Mouse (Mus musculus): ENCODE data around the gene Rprd2. TPM values are rescaled to one million over a fixed set of nuclear protein-coding genes. Genes with fewer than 3 reads are reported as not detected.
"Not testable (repeated sequence)": the region's sequence is repeated elsewhere in the genome, so short reads cannot be mapped to it uniquely, and the experiment has no call there.

Rprd2 gene
- 27.3 and 28.3 TPM in 2 replicates for polyA plus RNA-seq (2016; fragmentation: Nextera tagmentation; extraction: Ambion mirVana)

GRCm38 (mm10) chr3:95818571-95819288, at the start of gene Rprd2:
Gene Rprd2, minus strand, starts transcription at chr3:95818863.
- peak within 1 kb of the TSS; percentile 66 for H3K4me3 ChIP-seq
- H3K36me3 ChIP-seq: peaks cover 4% of the 10 kb centered on the region; the same call in 1 of the 2 replicates
- H3K27ac ChIP-seq: peak within 1 kb of the TSS; percentile 100
- H3K9me3 ChIP-seq: no peaks in the 10 kb centered on the region
- no peaks in the 10 kb centered on the region for H3K27me3 ChIP-seq
- H3K9ac ChIP-seq: peak within 1 kb of the TSS; percentile 93
- H3K4me1 ChIP-seq: peaks cover 20% of the 10 kb centered on the region
- WGBS: under 1% methylated on average over 55 of the region's 60 CpGs
- ATAC-seq (ENCODE audit: insufficient number of reproducible peaks, insufficient read depth, low FRiP score, low TSS enrichment): peak; percentile 61
- peak within 1 kb of the TSS; percentile 68 for H3K4me2 ChIP-seq (replicated peaks)

DNA sequence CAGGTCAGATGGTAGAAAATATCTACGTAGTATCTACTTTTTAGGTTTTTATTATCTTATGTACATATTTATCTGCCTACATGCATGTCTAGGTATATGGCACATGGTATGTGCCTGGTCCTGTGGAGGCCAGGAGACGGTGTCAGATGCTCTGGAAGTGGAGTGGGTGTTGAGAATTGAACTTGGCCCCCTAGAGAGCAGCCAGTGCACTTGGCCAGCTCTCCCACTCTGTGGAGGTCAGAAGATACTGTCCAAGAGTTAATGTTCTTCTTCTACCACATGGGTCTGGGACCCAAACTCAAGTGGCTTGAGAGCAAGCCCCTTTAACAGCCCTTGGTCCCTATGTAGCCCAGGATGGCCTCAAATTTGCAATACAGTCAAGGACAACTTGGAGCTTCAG, 48.7 kb upstream of the Rprd2 start:
- 90% methylated on average over 2 of the region's 2 CpGs for WGBS
- ATAC-seq (ENCODE audit: insufficient number of reproducible peaks, insufficient read depth, low FRiP score, low TSS enrichment): no peak
- H3K9ac ChIP-seq: no peak overlapping the region
- H3K4me1 ChIP-seq: peaks cover 15% of the 10 kb centered on the region
- no peak overlapping the region for H3K4me3 ChIP-seq
- H3K36me3 ChIP-seq: peaks cover 46% of the 10 kb centered on the region
- no peak overlapping the region for H3K27ac ChIP-seq
- no peaks in the 10 kb centered on the region for H3K9me3 ChIP-seq
- no peak overlapping the region for H3K4me2 ChIP-seq (replicated peaks)
- no peaks in the 10 kb centered on the region for H3K27me3 ChIP-seq

DNA sequence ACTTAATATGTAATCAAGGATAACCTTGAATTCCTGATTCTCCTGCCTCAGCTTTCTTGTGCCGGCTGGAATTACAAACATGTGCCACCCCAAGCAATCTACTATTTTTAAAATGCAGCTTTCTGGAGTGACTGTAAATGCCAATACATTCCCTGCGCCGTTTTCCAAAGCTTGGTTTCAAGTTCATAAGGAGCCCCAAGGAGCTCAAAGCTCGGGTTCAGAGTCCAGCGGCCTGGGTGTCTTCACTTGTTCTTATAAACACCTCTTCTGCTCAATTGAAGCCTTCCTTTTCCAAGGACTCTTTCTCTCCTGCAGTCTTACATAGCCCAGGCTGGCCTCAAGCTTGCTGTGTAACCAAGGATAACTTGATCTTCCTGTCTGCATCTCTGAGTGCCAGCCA, 47.4 kb upstream of the Rprd2 start:
- ATAC-seq (ENCODE audit: insufficient number of reproducible peaks, insufficient read depth, low FRiP score, low TSS enrichment): no peak
- peaks cover 46% of the 10 kb centered on the region for H3K36me3 ChIP-seq
- no peak overlapping the region for H3K4me3 ChIP-seq
- 90% methylated on average over 5 of the region's 5 CpGs for WGBS
- no peak overlapping the region for H3K27ac ChIP-seq
- no peaks in the 10 kb centered on the region for H3K27me3 ChIP-seq
- no peaks in the 10 kb centered on the region for H3K9me3 ChIP-seq
- peaks cover 9% of the 10 kb centered on the region; the same call in 1 of the 2 replicates for H3K4me1 ChIP-seq
- H3K9ac ChIP-seq: no peak overlapping the region
- no peak overlapping the region for H3K4me2 ChIP-seq (replicated peaks)

DNA sequence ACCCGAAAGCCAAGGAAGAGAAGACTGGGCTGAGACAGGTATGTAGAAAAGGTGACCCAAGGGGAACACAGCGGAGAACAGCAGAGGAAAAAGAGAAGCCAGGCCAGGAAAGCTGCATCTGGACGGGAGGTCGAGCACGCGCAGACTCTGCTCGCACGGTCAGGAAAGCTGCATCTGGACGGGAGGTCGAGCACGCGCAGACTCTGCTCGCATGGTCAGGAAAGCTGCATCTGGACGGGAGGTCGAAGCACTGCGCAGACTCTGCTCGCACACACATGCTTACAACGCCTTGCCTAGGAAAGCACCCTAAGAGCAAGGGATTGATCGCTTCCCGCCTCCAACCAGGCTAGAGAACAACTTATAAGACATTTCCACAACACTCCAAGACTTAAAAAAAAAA, 46.9 kb upstream of the Rprd2 start:
- Histone ChIP-seq H3K4me3 (no peak overlapping the region), H3K36me3 (peaks cover 46% of the 10 kb centered on the region), H3K4me2 (replicated peaks) (no peak overlapping the region), H3K4me1 (peaks cover 6% of the 10 kb centered on the region; the same call in 1 of the 2 replicates), H3K27ac (no peak overlapping the region), H3K9ac (no peak overlapping the region), H3K27me3 (no peaks in the 10 kb centered on the region), H3K9me3 (no peaks in the 10 kb centered on the region)
- ATAC-seq (ENCODE audit: insufficient number of reproducible peaks, insufficient read depth, low FRiP score, low TSS enrichment): no peak
- 92% methylated on average over 20 of the region's 20 CpGs for WGBS

- no peaks in the 10 kb centered on the region for H3K27me3 ChIP-seq
- ATAC-seq (ENCODE audit: insufficient number of reproducible peaks, insufficient read depth, low FRiP score, low TSS enrichment): no peak
- H3K9ac ChIP-seq: no peak overlapping the region
- no peak overlapping the region for H3K4me3 ChIP-seq
- peaks cover 43% of the 10 kb centered on the region for H3K36me3 ChIP-seq
- no peak overlapping the region for H3K4me2 ChIP-seq (replicated peaks)
- peaks cover 1% of the 10 kb centered on the region; the same call in 1 of the 2 replicates for H3K4me1 ChIP-seq
- no peaks in the 10 kb centered on the region for H3K9me3 ChIP-seq
- WGBS: 93% methylated on average over 5 of the region's 5 CpGs
- no peak overlapping the region for H3K27ac ChIP-seq
These were observed 46.4 kb upstream of the Rprd2 start for GRCm38 (mm10) chr3:95865050-95865449.

DNA sequence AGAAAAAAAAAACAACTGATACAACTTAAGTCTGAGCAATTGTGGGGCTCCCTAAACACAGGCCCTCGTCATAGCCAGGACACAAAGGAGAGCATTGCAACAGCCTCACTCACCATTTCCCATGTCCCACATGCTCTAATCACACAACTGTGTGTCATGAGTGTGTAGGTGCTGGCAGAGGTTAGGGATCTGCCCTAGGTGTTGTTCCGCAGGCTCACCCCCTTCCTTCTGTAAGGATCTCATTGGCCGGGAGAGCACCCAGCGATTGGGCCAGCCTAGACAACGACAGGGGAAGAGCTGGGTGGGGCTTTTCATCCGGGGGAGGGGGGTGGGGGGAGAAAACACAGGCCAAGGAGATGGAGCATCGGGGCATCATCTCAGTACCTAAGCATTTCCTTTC, 44.9 kb upstream of the Rprd2 start:
- WGBS: 74% methylated on average over 7 of the region's 7 CpGs
- H3K4me1 ChIP-seq: no peaks in the 10 kb centered on the region
- H3K9me3 ChIP-seq: no peaks in the 10 kb centered on the region
- ATAC-seq (ENCODE audit: insufficient number of reproducible peaks, insufficient read depth, low FRiP score, low TSS enrichment): no peak
- no peak overlapping the region for H3K27ac ChIP-seq
- H3K27me3 ChIP-seq: no peaks in the 10 kb centered on the region
- no peak overlapping the region for H3K9ac ChIP-seq
- H3K4me3 ChIP-seq: no peak overlapping the region
- H3K36me3 ChIP-seq: peaks cover 32% of the 10 kb centered on the region
- no peak overlapping the region for H3K4me2 ChIP-seq (replicated peaks)

DNA sequence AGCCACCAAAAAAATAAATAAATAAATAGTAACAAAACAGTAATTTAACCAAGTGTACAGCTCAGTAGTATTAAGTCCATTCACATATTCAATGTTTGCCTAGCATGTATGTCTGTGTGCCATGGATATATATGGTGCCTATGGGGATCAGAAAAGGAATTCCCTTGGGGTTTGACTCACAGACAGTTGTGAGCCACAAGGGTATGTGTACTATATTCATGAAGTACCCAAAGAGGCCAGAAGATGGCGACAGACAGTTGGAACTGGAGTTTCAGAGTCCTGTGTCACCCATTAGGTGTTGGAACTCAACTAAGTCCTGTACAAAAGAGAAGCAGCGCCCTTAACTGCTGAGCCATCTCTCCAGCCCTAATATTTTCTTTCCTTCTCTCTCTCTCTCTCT, 43.1 kb upstream of the Rprd2 start:
- Histone ChIP-seq H3K4me2 (replicated peaks) (no peak overlapping the region), H3K9ac (no peak overlapping the region), H3K27ac (no peak overlapping the region), H3K4me1 (no peaks in the 10 kb centered on the region), H3K4me3 (no peak overlapping the region), H3K27me3 (no peaks in the 10 kb centered on the region), H3K9me3 (no peaks in the 10 kb centered on the region), H3K36me3 (peaks cover 16% of the 10 kb centered on the region)
- ATAC-seq (ENCODE audit: insufficient number of reproducible peaks, insufficient read depth, low FRiP score, low TSS enrichment): no peak
- 34% methylated on average over 2 of the region's 2 CpGs for WGBS

DNA sequence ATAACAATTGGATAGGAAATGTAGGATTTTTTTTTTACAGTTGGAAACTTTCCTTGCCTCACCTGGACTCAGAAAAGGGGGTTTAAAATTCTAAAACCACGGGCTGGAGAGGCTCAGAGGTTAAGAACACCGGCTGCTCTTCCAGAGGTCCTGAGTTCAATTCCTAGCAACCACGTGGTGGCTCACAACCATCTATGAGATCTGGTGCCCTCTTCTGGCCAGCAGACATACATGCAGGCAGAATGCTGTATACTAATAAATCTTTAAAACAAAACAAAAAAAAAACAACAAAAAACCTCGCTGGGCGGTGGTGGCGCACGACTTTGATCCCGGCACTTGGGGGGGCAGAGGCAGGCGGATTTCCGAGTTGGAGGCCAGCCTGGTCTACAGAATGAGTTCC, 42.6 kb upstream of the Rprd2 start:
- Histone ChIP-seq H3K4me1 (no peaks in the 10 kb centered on the region), H3K36me3 (peaks cover 12% of the 10 kb centered on the region; the same call in 1 of the 2 replicates), H3K9ac (no peak overlapping the region), H3K4me3 (no peak overlapping the region), H3K27ac (no peak overlapping the region), H3K4me2 (replicated peaks) (no peak overlapping the region), H3K27me3 (no peaks in the 10 kb centered on the region), H3K9me3 (no peaks in the 10 kb centered on the region)
- 80% methylated on average over 10 of the region's 10 CpGs for WGBS
- ATAC-seq (ENCODE audit: insufficient number of reproducible peaks, insufficient read depth, low FRiP score, low TSS enrichment): no peak

GRCm38 (mm10) chr3:95860323-95860722, 41.7 kb upstream of the Rprd2 start:
- ATAC-seq (ENCODE audit: insufficient number of reproducible peaks, insufficient read depth, low FRiP score, low TSS enrichment): no peak
- Histone ChIP-seq H3K4me2 (replicated peaks) (no peak overlapping the region), H3K4me1 (no peaks in the 10 kb centered on the region), H3K9me3 (no peaks in the 10 kb centered on the region), H3K36me3 (peaks cover 8% of the 10 kb centered on the region; the same call in 1 of the 2 replicates), H3K9ac (no peak overlapping the region), H3K27ac (no peak overlapping the region), H3K4me3 (no peak overlapping the region), H3K27me3 (no peaks in the 10 kb centered on the region)
- 81% methylated on average over 3 of the region's 3 CpGs for WGBS

DNA sequence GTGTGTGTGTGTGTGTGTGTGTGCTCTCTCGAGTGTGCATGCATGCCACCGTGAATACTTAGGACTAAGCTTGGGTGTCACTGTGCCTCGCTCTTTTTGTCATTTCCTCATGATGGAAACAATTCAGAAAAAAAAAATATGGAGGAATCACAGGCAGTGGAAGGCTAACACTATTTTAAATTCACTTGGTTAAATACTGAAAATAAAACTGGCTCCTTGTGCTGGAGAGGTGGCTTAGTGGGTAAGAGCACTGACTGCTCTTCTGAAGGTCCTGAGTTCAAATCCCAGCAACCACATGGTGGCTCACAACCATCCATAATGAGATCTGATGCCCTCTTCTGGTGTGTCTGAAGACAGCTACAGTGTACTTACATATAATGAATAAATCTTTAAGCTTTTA, 39.6 kb upstream of the Rprd2 start:
- WGBS: 84% methylated on average over 3 of the region's 3 CpGs
- not testable (repeated sequence) for H3K4me2 ChIP-seq (replicated peaks); H3K27ac ChIP-seq; H3K4me3 ChIP-seq; H3K4me1 ChIP-seq; H3K9ac ChIP-seq; ATAC-seq (ENCODE audit: insufficient number of reproducible peaks, insufficient read depth, low FRiP score, low TSS enrichment); H3K27me3 ChIP-seq; H3K36me3 ChIP-seq; H3K9me3 ChIP-seq

GRCm38 (mm10) chr3:95857050-95857449, 38.4 kb upstream of the Rprd2 start:
- not testable (repeated sequence) for H3K4me3 ChIP-seq; H3K9me3 ChIP-seq; H3K4me1 ChIP-seq; H3K9ac ChIP-seq; H3K27me3 ChIP-seq; H3K27ac ChIP-seq; H3K4me2 ChIP-seq (replicated peaks); ATAC-seq (ENCODE audit: insufficient number of reproducible peaks, insufficient read depth, low FRiP score, low TSS enrichment)
- 95% methylated on average over 1 of the region's 1 CpGs for WGBS
- H3K36me3 ChIP-seq: peaks cover 14% of the 10 kb centered on the region

- Histone ChIP-seq H3K36me3 (peaks cover 22% of the 10 kb centered on the region), H3K4me2 (replicated peaks) (peak overlapping the region; percentile 67), H3K27ac (peak overlapping the region; percentile 77), H3K9ac (peak overlapping the region; percentile 87), H3K4me1 (peaks cover 4% of the 10 kb centered on the region), H3K4me3 (peak overlapping the region; percentile 89), H3K27me3 (no peaks in the 10 kb centered on the region), H3K9me3 (no peaks in the 10 kb centered on the region)
- no peak for ATAC-seq (ENCODE audit: insufficient number of reproducible peaks, insufficient read depth, low FRiP score, low TSS enrichment)
- WGBS: 21% methylated on average over 7 of the region's 7 CpGs
These were observed 37.5 kb upstream of the Rprd2 start for GRCm38 (mm10) chr3:95856115-95856514.

All from embryonic facial prominence, embryonic 12.5 days (tissue).